Mouse (Mus musculus) macrophage (primary cell): ENCODE data around the gene Brd2. TPM values are rescaled to one million over a fixed set of nuclear protein-coding genes. Genes with fewer than 3 reads are reported as not detected.
A peak's percentile ranks its signal among the peaks of the same experiment; 100 is the strongest.

ENCODE experiments used
- H3K27ac ChIP-seq: fragments of 350-480 bp; formaldehyde crosslinking; 2 replicates; pipeline ENCODE4 v1.9.0; 2021
- H3K36me3 ChIP-seq: fragments of 350-480 bp; formaldehyde crosslinking; 2 replicates; pipeline ENCODE4 v1.9.0; 2021; ENCODE audit errors: inconsistent target
- H3K4me3 ChIP-seq: fragments of 350-480 bp; formaldehyde crosslinking; 2 replicates; pipeline ENCODE4 v1.9.0; 2021; ENCODE audit errors: inconsistent target
- H3K79me2 ChIP-seq: fragments of 350-480 bp; formaldehyde crosslinking; 2 replicates; pipeline ENCODE4 v1.9.0; 2021; ENCODE audit errors: inconsistent target
- WGBS: methylation state at CpG from one replicate; pipeline ENCODE4 v1.1.7; 2026; ENCODE audit warnings: inconsistent platforms; ENCODE audit not compliant: missing documents; 5-methylcytosine and 5-hydroxymethylcytosine counted together
- polyA plus RNA-seq: library from polyadenylated mRNA; stranded (reverse); fragments of 250-400 nt; gene quantifications from 3 replicates; pipeline ENCODE4 v1.2.4, GENCODE M21; 2018; ENCODE audit warnings: inconsistent platforms

Gene Brd2
- polyA plus RNA-seq, 1 experiment from 2014 or later, result 435 TPM

DNA sequence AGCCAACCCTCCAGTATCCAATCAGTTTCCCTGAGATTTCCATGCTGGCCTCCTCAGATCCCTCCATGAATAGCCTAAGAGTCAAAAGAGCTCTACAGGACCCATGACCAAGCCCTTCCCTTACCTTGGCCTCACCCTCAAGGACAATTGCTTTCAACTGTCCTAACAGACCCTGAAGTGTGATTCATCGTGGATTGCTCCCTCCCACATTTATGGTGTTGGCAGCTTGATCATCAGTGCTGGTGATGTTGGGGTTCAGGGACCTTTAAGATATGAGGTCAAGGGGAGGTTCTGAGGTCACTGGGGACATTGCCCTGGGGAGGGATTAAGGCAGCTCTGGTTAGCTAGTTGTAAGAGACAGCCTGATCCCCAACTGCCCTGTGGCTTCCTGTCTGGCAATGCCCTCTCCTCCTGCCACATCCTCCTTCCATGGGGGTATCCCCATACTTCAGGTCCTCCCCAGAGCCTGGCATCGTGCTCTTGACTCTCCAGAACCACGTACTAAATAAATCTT lies 25.9 kb downstream of the Brd2 start:
- no peaks in the 10 kb centered on the region for H3K36me3 ChIP-seq
- WGBS, result 26% methylated on average over 3 of the region's 3 CpGs
- H3K4me3 ChIP-seq, result no peak overlapping the region
- no peak overlapping the region for H3K27ac ChIP-seq
- H3K79me2 ChIP-seq, result no peaks in the 10 kb centered on the region; the same call in 1 of the 2 replicates

DNA sequence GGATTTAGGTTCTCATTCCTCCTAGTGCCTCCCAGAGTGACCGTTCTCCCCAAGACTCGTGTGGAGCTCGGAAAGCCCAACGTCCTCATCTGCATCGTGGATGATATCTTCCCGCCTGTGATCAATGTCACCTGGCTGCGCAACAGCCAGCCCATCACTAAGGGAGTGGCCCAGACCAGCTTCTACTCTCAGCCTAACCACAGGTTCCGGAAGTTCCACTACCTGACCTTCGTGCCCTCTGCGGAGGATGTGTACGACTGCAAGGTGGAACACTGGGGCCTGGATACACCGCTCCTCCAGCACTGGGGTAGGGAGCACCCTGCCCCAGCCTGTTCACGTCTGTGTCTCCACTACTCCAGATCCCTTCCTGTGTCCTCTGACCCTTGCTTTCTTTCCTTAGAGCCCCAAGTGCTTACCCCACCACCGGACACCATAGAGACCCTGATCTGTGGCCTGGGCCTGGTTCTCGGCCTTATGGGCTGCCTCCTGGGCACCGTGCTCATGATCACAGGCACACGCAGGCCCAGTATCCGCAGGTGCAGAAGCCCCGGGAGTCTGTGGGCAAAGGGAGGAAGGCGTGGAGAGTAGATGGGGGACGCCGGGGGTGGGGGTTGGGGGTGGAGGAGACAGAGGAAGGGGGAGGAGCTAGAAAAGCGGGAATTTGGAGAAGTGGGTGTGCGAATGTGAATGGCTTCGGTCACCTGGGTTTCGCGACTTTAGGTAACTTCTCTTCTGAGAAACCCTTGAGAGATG lies 28.0 kb downstream of the Brd2 start:
- no peak overlapping the region for H3K4me3 ChIP-seq
- 59% methylated on average over 22 of the region's 27 CpGs for WGBS
- H3K36me3 ChIP-seq, result no peaks in the 10 kb centered on the region
- H3K27ac ChIP-seq, result no peak overlapping the region
- H3K79me2 ChIP-seq, result no peaks in the 10 kb centered on the region

DNA sequence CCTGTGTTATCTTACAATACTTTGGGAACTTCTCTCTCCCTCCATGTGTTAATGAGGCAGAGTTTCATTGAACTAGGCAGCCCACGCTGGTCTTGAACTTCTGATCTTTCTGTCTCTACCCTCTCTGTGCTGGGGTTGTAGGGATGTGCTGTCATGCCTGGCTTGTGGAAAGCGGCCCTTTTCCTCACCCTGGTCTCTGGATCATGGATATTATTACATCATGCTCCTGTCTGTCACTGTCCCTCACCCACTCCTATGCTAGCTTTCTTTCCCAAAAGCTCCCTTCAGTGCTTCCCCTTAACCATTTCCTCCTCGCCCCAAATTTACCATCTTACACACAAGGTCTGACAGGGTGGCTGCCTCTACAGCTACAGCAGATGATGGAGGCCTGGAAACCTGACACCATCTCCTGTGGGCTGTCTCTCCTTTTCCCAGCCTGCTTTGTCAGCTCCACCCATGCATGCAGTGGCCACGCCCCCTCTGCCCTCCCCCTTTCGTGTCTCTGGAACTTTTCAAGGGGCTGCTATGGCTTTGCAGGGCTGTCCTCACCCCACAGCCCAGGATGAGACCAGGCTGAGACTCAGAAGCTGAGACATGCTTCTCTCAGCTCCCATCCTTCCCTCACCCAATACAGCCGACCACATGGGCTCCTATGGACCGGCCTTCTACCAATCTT lies 29.1 kb downstream of the Brd2 start:
- Histone ChIP-seq H3K79me2 (no peaks in the 10 kb centered on the region), H3K36me3 (no peaks in the 10 kb centered on the region), H3K4me3 (no peak overlapping the region), H3K27ac (no peak overlapping the region)
- WGBS, result 42% methylated on average over 7 of the region's 7 CpGs

DNA sequence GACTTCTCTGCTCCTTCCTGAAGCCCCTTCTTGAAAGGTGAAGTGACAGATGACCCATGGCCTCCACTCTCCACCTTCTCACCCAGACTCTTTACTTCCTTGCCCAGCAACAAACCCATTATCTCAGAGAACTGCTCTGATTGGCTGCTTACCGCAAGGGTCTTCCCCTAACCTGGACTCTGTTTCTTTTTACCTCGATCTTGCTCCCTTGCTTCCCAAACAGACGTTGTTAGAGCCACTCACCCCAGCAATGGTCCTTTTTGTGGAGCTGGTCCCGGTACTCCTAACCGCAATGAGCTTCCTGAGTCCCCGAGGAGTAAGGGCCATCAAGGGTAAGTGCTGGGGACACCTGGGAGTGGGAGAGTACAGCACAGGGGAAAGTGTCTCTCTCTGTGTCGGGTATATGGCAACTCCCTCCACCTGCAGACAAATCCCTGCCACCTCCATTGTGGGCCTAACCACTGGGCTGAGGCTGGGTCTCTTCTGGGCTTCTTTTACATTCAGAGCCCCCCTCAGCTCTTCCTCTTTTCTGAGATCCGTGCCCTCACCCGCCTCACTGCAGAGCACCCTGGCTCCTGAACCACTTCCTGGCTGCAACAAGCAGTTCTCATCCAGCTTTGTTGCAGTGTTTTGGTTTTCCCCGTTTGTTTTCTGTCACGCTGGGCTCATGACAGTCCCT lies 30.1 kb downstream of the Brd2 start, which contains the start of gene H2-Oa:
Gene H2-Oa (plus strand): TSS at position 144 of the 679 bp plus-strand sequence.
- Histone ChIP-seq H3K27ac (no peak within 1 kb of the TSS), H3K4me3 (no peak within 1 kb of the TSS), H3K79me2 (no peaks in the 10 kb centered on the region), H3K36me3 (no peaks in the 10 kb centered on the region)
- WGBS, result 14% methylated on average over 11 of the region's 11 CpGs

DNA sequence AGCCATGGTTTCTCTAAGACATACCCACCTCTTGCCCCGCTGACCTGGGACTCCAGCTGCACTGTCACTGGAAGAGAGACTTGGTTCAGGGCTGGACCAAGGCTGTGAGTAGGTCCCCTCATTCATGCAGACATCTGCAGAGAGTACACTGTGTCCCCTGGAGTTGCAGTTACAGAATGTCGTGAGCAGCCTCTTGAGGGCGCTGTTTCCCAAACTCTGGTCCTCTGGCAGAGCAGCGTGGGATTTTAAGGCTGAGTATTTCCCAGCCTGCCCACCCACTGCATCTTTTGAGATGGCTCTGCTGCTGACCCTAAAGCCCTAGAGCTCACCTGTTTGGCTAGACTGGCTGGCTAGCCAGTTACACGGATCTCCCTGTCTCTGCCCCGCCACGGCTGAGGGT lies 31.5 kb downstream of the Brd2 start:
- Histone ChIP-seq H3K27ac (no peak overlapping the region), H3K36me3 (no peaks in the 10 kb centered on the region), H3K79me2 (no peaks in the 10 kb centered on the region), H3K4me3 (no peak overlapping the region)
- 58% methylated on average over 7 of the region's 7 CpGs for WGBS

DNA sequence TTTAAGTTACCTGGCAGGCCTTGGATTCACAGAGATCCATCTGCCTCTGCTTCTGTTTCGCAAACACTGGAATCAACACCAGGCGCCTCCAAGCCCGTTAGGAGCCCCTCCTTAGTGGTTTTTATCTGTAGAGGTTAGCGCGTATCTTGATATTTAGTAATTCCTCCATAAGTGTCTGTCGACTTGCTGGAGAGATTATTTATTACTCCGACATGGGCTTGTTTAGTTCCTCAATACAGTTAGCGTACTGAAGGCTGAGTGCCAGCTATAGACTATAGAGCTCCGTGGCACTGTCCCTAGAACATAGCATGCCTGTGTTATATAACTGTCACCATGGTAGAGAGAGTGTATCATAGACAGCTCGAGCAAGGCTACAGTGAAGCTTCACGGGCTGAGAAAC lies 34.3 kb downstream of the Brd2 start:
- Histone ChIP-seq H3K4me3 (no peak overlapping the region), H3K36me3 (no peaks in the 10 kb centered on the region), H3K27ac (no peak overlapping the region), H3K79me2 (no peaks in the 10 kb centered on the region)
- WGBS, result 47% methylated on average over 11 of the region's 11 CpGs

DNA sequence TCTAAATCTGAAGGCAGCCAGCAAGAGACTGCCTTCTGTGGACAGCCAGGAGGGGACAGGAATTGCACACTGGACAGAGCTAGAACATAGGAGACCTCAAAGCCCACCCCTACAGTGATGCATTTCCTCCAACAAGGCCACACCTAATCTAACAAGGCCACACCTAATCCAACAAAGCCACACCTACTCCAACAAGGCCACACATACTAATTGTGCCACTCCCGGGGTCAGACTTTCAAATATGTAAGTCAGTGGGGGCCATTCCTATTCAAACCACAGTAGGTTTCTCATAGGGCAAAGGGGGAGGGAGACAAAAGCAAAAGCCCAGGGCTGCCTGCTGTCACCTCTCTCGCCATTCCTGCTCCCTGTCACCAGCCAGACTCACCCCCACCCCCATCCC lies 35.0 kb downstream of the Brd2 start:
- 50% methylated on average over 1 of the region's 2 CpGs for WGBS
- no peaks in the 10 kb centered on the region for H3K36me3 ChIP-seq

DNA sequence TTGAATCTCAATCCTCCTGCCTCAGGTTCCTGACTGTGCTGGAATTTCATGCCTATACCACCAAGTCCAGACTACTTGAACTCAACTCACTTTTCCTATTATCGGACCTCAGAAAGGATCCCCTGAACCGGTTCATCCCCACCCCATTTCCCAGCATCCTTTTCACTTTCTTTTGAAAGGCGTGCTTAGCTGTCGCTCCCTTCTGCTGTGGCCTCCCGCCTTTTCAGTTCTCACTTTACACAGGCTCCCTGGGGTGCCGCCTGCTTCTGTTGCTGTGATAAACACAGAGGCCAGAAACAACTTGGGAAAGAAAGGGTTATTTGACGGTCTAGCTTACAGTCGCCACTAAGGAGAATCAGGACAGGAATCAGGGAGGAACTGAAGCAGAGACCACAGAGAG lies 39.3 kb downstream of the Brd2 start:
- Histone ChIP-seq H3K79me2 (no peaks in the 10 kb centered on the region), H3K36me3 (no peaks in the 10 kb centered on the region), H3K27ac (no peak overlapping the region), H3K4me3 (no peak overlapping the region)
- WGBS, result 87% methylated on average over 8 of the region's 8 CpGs

More for the DNA sequence above, 35.0 kb downstream of the Brd2 start:
- H3K79me2 ChIP-seq, result no peaks in the 10 kb centered on the region
- no peak overlapping the region for H3K4me3 ChIP-seq
- no peak overlapping the region for H3K27ac ChIP-seq

DNA sequence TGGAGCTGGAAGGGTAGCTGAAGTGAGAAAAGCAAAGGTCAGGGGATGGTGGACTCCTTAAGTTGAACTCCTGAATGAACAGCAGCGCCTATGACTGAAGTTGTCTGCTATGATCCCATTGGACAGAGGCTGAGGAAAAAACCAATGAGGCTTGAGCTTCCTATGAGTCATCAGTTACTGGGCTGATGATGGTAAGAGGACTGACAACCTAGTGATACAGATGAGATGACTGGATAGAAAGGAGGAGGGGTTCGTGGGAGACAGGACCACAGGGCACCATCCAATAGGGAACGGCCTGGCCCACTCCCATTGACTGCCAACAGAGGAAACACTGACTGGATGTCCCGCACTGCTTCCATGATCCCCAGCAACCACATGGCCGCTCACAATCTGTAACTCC lies 42.8 kb downstream of the Brd2 start:
- Histone ChIP-seq H3K27ac (no peak overlapping the region), H3K36me3 (no peaks in the 10 kb centered on the region), H3K4me3 (no peak overlapping the region), H3K79me2 (no peaks in the 10 kb centered on the region)
- 44% methylated on average over 5 of the region's 5 CpGs for WGBS

DNA sequence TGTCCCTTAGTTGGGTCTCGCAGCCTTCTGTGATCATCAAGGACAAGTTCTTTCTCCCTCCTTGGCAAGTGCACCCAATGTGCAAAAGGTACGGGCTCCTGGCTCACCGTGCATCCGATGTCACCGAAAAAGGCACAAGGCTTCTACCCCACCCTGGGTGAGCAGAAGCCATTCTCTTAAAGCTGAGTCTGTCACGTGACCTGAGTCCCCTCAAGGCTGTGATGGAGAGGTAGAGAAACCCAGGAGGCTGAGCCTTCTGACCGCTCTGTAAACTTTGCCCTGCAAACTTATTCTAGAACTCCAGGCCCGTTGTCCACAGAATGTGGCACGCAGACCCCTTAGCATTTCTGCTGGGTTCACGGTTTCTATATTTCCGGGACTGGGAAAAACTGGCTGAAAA lies 43.4 kb downstream of the Brd2 start:
- no peak overlapping the region for H3K27ac ChIP-seq
- 93% methylated on average over 11 of the region's 11 CpGs for WGBS
- no peaks in the 10 kb centered on the region for H3K79me2 ChIP-seq

DNA sequence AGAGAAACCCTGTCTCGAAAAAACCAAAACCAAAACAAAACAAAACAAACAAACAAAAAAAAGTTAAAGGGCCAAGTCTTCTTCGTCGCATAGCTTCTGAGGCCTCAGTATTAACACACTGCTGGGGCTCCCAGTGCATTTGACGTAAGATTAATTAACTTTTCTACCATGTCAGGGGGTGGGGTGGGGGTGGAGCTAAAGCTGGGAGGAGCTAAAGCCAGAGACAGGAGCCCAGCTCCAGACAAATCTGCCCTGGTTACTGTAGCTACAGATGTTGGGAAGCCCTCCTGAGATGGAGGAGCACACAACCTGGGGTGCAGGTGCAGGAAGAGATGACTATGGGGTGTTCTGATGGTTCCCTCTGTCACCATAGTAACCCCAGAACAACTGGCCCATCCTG lies 44.3 kb downstream of the Brd2 start:
- no peak overlapping the region for H3K27ac ChIP-seq
- 66% methylated on average over 4 of the region's 4 CpGs for WGBS
- no peak overlapping the region for H3K4me3 ChIP-seq
- H3K79me2 ChIP-seq, result no peaks in the 10 kb centered on the region
- no peaks in the 10 kb centered on the region for H3K36me3 ChIP-seq

More for the DNA sequence above, 43.4 kb downstream of the Brd2 start:
- H3K4me3 ChIP-seq, result no peak overlapping the region
- no peaks in the 10 kb centered on the region for H3K36me3 ChIP-seq

DNA sequence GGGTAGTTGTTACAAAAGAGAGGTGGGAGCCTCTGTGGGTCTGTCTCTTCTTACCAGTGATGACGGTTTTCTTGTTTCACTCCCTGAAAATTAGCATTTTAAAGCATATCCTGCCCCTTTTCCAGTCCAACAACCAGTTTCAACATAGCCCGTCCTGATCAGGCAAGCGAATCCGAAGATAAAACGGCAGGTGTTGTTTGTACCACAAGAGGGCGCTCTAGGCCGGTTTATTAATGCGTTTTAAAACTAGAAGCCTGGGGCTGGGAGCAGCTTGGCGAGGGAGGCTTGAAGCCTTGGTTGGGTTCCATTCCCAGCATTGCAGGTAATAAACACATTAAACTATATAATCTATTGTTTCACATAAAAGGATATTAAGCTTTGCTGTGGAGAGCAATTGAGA lies 44.9 kb downstream of the Brd2 start:
- H3K36me3 ChIP-seq, result no peaks in the 10 kb centered on the region
- H3K27ac ChIP-seq, result no peak overlapping the region
- no peaks in the 10 kb centered on the region for H3K79me2 ChIP-seq
- WGBS, result 3% methylated on average over 9 of the region's 9 CpGs
- H3K4me3 ChIP-seq, result no peak overlapping the region

DNA sequence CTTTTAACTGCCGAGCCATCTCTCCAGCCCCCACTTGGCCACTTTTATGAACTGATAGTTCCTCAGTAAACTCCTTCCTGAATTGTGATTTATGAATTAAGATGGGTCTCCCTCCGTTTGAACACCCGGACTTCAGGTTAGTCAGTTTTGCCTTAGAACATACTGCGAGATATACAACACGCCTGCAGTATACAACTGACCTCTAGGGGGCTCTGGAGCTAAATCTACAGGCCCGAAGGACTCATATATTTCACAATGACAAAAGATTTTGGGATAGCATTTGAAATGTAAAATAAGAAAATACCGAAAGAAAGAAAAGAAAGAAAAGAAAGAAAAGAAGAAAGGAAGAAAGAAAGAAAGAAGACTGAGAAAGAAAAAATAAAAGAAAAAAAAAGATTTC lies 47.2 kb downstream of the Brd2 start:
- 25% methylated on average over 7 of the region's 7 CpGs for WGBS

DNA sequence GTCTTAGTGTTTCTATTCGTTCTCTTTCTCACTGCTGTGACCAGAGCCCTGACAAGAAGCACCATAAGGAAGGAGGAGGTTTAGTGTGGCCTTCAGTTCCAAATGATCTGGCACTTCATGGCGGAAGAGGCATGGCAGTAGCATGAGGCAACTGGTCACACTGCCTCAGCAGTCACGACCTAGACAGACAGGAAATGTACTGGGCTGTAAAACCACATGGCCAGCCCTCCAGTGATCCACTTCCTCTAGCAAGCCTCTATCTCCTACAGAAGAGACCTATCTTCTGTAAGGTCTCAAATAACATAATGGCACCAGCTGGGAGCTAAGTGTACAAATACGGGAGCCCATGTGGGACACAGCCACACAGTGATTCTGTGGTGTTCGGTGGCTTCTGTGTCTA lies 50.3 kb downstream of the Brd2 start:
- WGBS, result 51% methylated on average over 5 of the region's 5 CpGs
- Histone ChIP-seq H3K36me3 (no peaks in the 10 kb centered on the region), H3K79me2 (no peaks in the 10 kb centered on the region), H3K4me3 (no peak overlapping the region), H3K27ac (peak overlapping the region; percentile 41)

More for the DNA sequence above, 47.2 kb downstream of the Brd2 start:
- Histone ChIP-seq H3K4me3 (no peak overlapping the region), H3K79me2 (no peaks in the 10 kb centered on the region), H3K36me3 (no peaks in the 10 kb centered on the region), H3K27ac (no peak overlapping the region)

DNA sequence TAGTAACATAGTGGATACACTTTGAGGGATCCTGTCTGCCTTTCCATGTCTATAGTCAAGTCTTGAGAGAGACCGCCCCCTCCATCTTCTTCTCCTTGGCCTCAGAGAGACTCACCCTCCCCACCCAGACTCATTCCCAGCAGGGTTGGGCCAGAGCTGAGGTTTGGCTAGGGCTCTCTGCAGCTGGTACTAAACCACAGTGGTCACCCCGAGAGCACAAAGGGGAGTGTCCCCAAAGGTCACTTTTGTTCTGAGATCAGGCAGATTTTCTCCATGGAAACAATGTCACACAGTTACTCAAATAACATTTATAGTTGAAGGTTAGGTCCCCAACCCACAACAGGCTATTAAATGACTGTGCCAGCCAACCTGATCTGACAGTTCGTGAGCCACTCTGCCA lies 53.6 kb downstream of the Brd2 start:
- no peak overlapping the region for H3K27ac ChIP-seq
- 52% methylated on average over 3 of the region's 3 CpGs for WGBS
- H3K4me3 ChIP-seq, result no peak overlapping the region
- H3K79me2 ChIP-seq, result no peaks in the 10 kb centered on the region
- no peaks in the 10 kb centered on the region for H3K36me3 ChIP-seq
